Mouse (Mus musculus) adrenal gland, adult (tissue): ENCODE measurements around the gene Agap3.

ENCODE experiments used
- DNase-seq, 2 experiments: peaks; one replicate each; pipeline ENCODE4 v3.0.0; 2022 to 2023; ENCODE audit warnings: low spot score in 1 of 2; ENCODE audit not compliant: inconsistent age in 2 of 2

The Agap3 gene

GRCm38 (mm10) chr5:24452030-24452690, at the start of gene Agap3:
Gene Agap3 (plus strand): TSS chr5:24452177.
- peak in 1 of 2 experiments; percentile 69 for DNase-seq

- peak in 1 of 2 experiments; percentile 72 for DNase-seq
These were observed 47.2 kb upstream of the Agap3 start for GRCm38 (mm10) chr5:24404594-24405360.

- DNase-seq: no peak
These were observed 46.5 kb upstream of the Agap3 start for GRCm38 (mm10) chr5:24405389-24405876.

GRCm38 (mm10) chr5:24408651-24409050, 43.3 kb upstream of the Agap3 start:
- peak; percentile 86 to 89 for DNase-seq

GRCm38 (mm10) chr5:24409466-24409865, 42.5 kb upstream of the Agap3 start:
- DNase-seq: no peak

- DNase-seq: no peak
These were observed 39.9 kb upstream of the Agap3 start for GRCm38 (mm10) chr5:24412063-24412462.

GRCm38 (mm10) chr5:24413042-24413693, 38.8 kb upstream of the Agap3 start, which contains the start of gene Asic3:
Gene Asic3 (plus strand): TSS chr5:24413392.
- no peak for DNase-seq

GRCm38 (mm10) chr5:24413938-24414337, 38.0 kb upstream of the Agap3 start:
- no peak for DNase-seq

GRCm38 (mm10) chr5:24416222-24416736, 35.7 kb upstream of the Agap3 start:
- DNase-seq: peak; percentile 68 to 93

- DNase-seq: no peak
These were observed 34.4 kb upstream of the Agap3 start for GRCm38 (mm10) chr5:24417587-24417986.

- no peak for DNase-seq
These were observed 31.6 kb upstream of the Agap3 start for GRCm38 (mm10) chr5:24420381-24420780.

- DNase-seq: peak; percentile 99
These were observed 28.6 kb upstream of the Agap3 start, which contains the start of the genes Cdk5 and Slc4a2 for GRCm38 (mm10) chr5:24423129-24424003. Gene Cdk5 (minus strand): TSS chr5:24423530. Gene Slc4a2 (plus strand): TSS chr5:24423837.

- no peak for DNase-seq
These were observed 27.8 kb upstream of the Agap3 start for GRCm38 (mm10) chr5:24424004-24424781.

GRCm38 (mm10) chr5:24424861-24425411, 27.0 kb upstream of the Agap3 start:
- peak; percentile 89 to 95 for DNase-seq

- DNase-seq: peak in 1 of 2 experiments; percentile 70
These were observed 26.4 kb upstream of the Agap3 start for GRCm38 (mm10) chr5:24425421-24426036.

GRCm38 (mm10) chr5:24426037-24426432, 25.9 kb upstream of the Agap3 start:
- DNase-seq: peak in 1 of 2 experiments; percentile 56

- no peak for DNase-seq
These were observed 25.3 kb upstream of the Agap3 start for GRCm38 (mm10) chr5:24426556-24427284.

- no peak for DNase-seq
These were observed 24.7 kb upstream of the Agap3 start for GRCm38 (mm10) chr5:24427285-24427633.
